Mouse (Mus musculus): ENCODE results near the gene Il12rb1. TPM values are rescaled to one million over a fixed set of nuclear protein-coding genes. Genes with fewer than 3 reads are reported as not detected.

Il12rb1 gene
- polyA plus RNA-seq, 1 experiment = 6.5 TPM

DNA sequence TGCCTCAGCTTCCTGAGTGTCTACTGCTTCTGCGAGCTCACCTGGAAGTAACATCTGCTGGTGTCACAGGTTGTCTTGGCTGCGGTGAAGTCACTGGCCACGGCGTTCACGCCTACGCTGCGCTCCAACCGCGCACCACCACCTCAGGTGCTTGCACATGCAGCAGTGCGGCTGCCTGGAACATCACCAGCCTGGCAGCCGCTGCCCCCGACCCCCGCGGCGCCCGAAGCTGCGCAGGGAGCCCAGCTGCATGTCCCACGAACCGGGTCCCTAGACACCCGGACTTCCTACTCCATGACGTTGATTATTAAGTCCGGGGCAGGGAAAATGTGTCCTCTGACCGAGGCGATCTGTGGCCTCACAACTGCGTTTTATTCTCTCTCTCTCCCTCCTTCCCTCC lies 34.2 kb downstream of the Il12rb1 start:
- Histone ChIP-seq H3K36me3 (ENCODE audit: control insufficient read depth, insufficient read depth) (no peaks in the 10 kb centered on the region), H3K4me2 (ENCODE audit: low read depth) (no peak overlapping the region), H3K27me3 (ENCODE audit: control insufficient read depth, insufficient read depth, insufficient read length) (no peaks in the 10 kb centered on the region), H3K4me3 (no peak overlapping the region), H3K79me2 (ENCODE audit: control insufficient read depth, insufficient read depth) (no peaks in the 10 kb centered on the region), H3ac (ENCODE audit: control insufficient read depth, insufficient read length) (no peak overlapping the region)
- TF ChIP-seq E2F4 (IDR thresholded peaks at IDR 0.05; ENCODE audit: insufficient read depth) (no peak), USF1 (IDR thresholded peaks at IDR 0.05; ENCODE audit: low read depth) (no peak), REST (IDR thresholded peaks at IDR 0.05; ENCODE audit: insufficient read depth, insufficient read length) (no peak), TCF3 (IDR thresholded peaks at IDR 0.05; ENCODE audit: insufficient read length, low read depth) (no peak), MYOG (IDR thresholded peaks at IDR 0.05; ENCODE audit: control insufficient read depth in 1 of 3, insufficient read depth in 1 of 3, insufficient read length in 2 of 3, low read depth in 2 of 3) (no peak), MYOD1 (IDR thresholded peaks at IDR 0.05; ENCODE audit: control insufficient read depth in 1 of 3, insufficient read length in 2 of 3, low read depth in 2 of 3) (no peak)

- H3K79me2 ChIP-seq (ENCODE audit: control insufficient read depth, insufficient read depth) = no peaks in the 10 kb centered on the region
- H3K4me3 ChIP-seq = no peak overlapping the region
- H3ac ChIP-seq (ENCODE audit: control insufficient read depth, insufficient read length) = no peak overlapping the region
- H3K36me3 ChIP-seq (ENCODE audit: control insufficient read depth, insufficient read depth) = no peaks in the 10 kb centered on the region
- no peak for TF ChIP-seq MAX (IDR thresholded peaks at IDR 0.05; ENCODE audit: low read depth)
- no peak for TF ChIP-seq MYOG (IDR thresholded peaks at IDR 0.05; ENCODE audit: control insufficient read depth in 1 of 3, insufficient read depth in 1 of 3, insufficient read length in 2 of 3, low read depth in 2 of 3)
- TF ChIP-seq POLR2AphosphoS2 (IDR thresholded peaks at IDR 0.05; ENCODE audit: insufficient read length, low read depth) = no peak
- no peak for TF ChIP-seq TCF3 (IDR thresholded peaks at IDR 0.05; ENCODE audit: insufficient read length, low read depth)
- TF ChIP-seq SRF (IDR thresholded peaks at IDR 0.05; ENCODE audit: control insufficient read depth, insufficient read length, low read depth) = no peak
- no peak for TF ChIP-seq MYOD1 (IDR thresholded peaks at IDR 0.05; ENCODE audit: control insufficient read depth in 1 of 3, insufficient read length in 2 of 3, low read depth in 2 of 3)
- H3K27me3 ChIP-seq (ENCODE audit: control insufficient read depth, insufficient read depth, insufficient read length) = no peaks in the 10 kb centered on the region
- H3K4me2 ChIP-seq (ENCODE audit: low read depth) = no peak overlapping the region
Measured at GRCm38 (mm10) chr8:70843214-70843773, 35.0 kb downstream of the Il12rb1 start.

GRCm38 (mm10) chr8:70843941-70844340 lies 35.7 kb downstream of the Il12rb1 start:
- no peaks in the 10 kb centered on the region for H3K27me3 ChIP-seq (ENCODE audit: control insufficient read depth, insufficient read depth, insufficient read length)
- H3ac ChIP-seq (ENCODE audit: control insufficient read depth, insufficient read length) = no peak overlapping the region
- H3K79me2 ChIP-seq (ENCODE audit: control insufficient read depth, insufficient read depth) = no peaks in the 10 kb centered on the region
- H3K4me3 ChIP-seq = no peak overlapping the region
- no peak overlapping the region for H3K4me2 ChIP-seq (ENCODE audit: low read depth)
- TF ChIP-seq USF1 (IDR thresholded peaks at IDR 0.05; ENCODE audit: low read depth) (no peak), TCF12 (IDR thresholded peaks at IDR 0.05; ENCODE audit: insufficient read depth, poor library complexity, severe bottlenecking) (no peak), SRF (IDR thresholded peaks at IDR 0.05; ENCODE audit: control insufficient read depth, insufficient read length, low read depth) (no peak), TCF3 (IDR thresholded peaks at IDR 0.05; ENCODE audit: insufficient read length, low read depth) (no peak), MYOD1 (IDR thresholded peaks at IDR 0.05; ENCODE audit: control insufficient read depth in 1 of 3, insufficient read length in 2 of 3, low read depth in 2 of 3) (no peak), REST (IDR thresholded peaks at IDR 0.05; ENCODE audit: insufficient read depth, insufficient read length) (no peak), CEBPB (IDR thresholded peaks at IDR 0.05; ENCODE audit: insufficient read depth, poor library complexity, severe bottlenecking) (no peak), MYOG (IDR thresholded peaks at IDR 0.05; ENCODE audit: control insufficient read depth in 1 of 3, insufficient read depth in 1 of 3, insufficient read length in 2 of 3, low read depth in 2 of 3) (no peak), E2F4 (IDR thresholded peaks at IDR 0.05; ENCODE audit: insufficient read depth) (no peak), MAX (IDR thresholded peaks at IDR 0.05; ENCODE audit: low read depth) (no peak), POLR2A (IDR thresholded peaks at IDR 0.05; ENCODE audit: insufficient read length, low read depth) (no peak), POLR2AphosphoS2 (IDR thresholded peaks at IDR 0.05; ENCODE audit: insufficient read length, low read depth) (no peak)
- no peaks in the 10 kb centered on the region for H3K36me3 ChIP-seq (ENCODE audit: control insufficient read depth, insufficient read depth)

GRCm38 (mm10) chr8:70844523-70844922 lies 36.3 kb downstream of the Il12rb1 start:
- Histone ChIP-seq H3K36me3 (ENCODE audit: control insufficient read depth, insufficient read depth) (no peaks in the 10 kb centered on the region), H3K27me3 (ENCODE audit: control insufficient read depth, insufficient read depth, insufficient read length) (no peaks in the 10 kb centered on the region), H3ac (ENCODE audit: control insufficient read depth, insufficient read length) (no peak overlapping the region), H3K79me2 (ENCODE audit: control insufficient read depth, insufficient read depth) (no peaks in the 10 kb centered on the region), H3K4me2 (ENCODE audit: low read depth) (no peak overlapping the region), H3K4me3 (no peak overlapping the region)
- TF ChIP-seq POLR2AphosphoS2 (IDR thresholded peaks at IDR 0.05; ENCODE audit: insufficient read length, low read depth) (peak; percentile 20), TCF12 (IDR thresholded peaks at IDR 0.05; ENCODE audit: insufficient read depth, poor library complexity, severe bottlenecking) (no peak), USF1 (IDR thresholded peaks at IDR 0.05; ENCODE audit: low read depth) (no peak), MYOD1 (IDR thresholded peaks at IDR 0.05; ENCODE audit: control insufficient read depth in 1 of 3, insufficient read length in 2 of 3, low read depth in 2 of 3) (no peak), CEBPB (IDR thresholded peaks at IDR 0.05; ENCODE audit: insufficient read depth, poor library complexity, severe bottlenecking) (no peak)

GRCm38 (mm10) chr8:70845108-70845507 lies 36.9 kb downstream of the Il12rb1 start:
- H3K4me3 ChIP-seq = no peak overlapping the region
- no peaks in the 10 kb centered on the region for H3K36me3 ChIP-seq (ENCODE audit: control insufficient read depth, insufficient read depth)
- H3ac ChIP-seq (ENCODE audit: control insufficient read depth, insufficient read length) = no peak overlapping the region
- no peaks in the 10 kb centered on the region for H3K79me2 ChIP-seq (ENCODE audit: control insufficient read depth, insufficient read depth)
- TF ChIP-seq POLR2A (IDR thresholded peaks at IDR 0.05; ENCODE audit: insufficient read length, low read depth) (no peak), E2F4 (IDR thresholded peaks at IDR 0.05; ENCODE audit: insufficient read depth) (no peak), USF1 (IDR thresholded peaks at IDR 0.05; ENCODE audit: low read depth) (no peak), TCF3 (IDR thresholded peaks at IDR 0.05; ENCODE audit: insufficient read length, low read depth) (no peak), TCF12 (IDR thresholded peaks at IDR 0.05; ENCODE audit: insufficient read depth, poor library complexity, severe bottlenecking) (no peak), POLR2AphosphoS2 (IDR thresholded peaks at IDR 0.05; ENCODE audit: insufficient read length, low read depth) (no peak), MYOD1 (IDR thresholded peaks at IDR 0.05; ENCODE audit: control insufficient read depth in 1 of 3, insufficient read length in 2 of 3, low read depth in 2 of 3) (no peak), CEBPB (IDR thresholded peaks at IDR 0.05; ENCODE audit: insufficient read depth, poor library complexity, severe bottlenecking) (no peak), MAX (IDR thresholded peaks at IDR 0.05; ENCODE audit: low read depth) (no peak), MYOG (IDR thresholded peaks at IDR 0.05; ENCODE audit: control insufficient read depth in 1 of 3, insufficient read depth in 1 of 3, insufficient read length in 2 of 3, low read depth in 2 of 3) (no peak), SRF (IDR thresholded peaks at IDR 0.05; ENCODE audit: control insufficient read depth, insufficient read length, low read depth) (no peak), REST (IDR thresholded peaks at IDR 0.05; ENCODE audit: insufficient read depth, insufficient read length) (no peak)
- H3K4me2 ChIP-seq (ENCODE audit: low read depth) = no peak overlapping the region
- H3K27me3 ChIP-seq (ENCODE audit: control insufficient read depth, insufficient read depth, insufficient read length) = no peaks in the 10 kb centered on the region

Measured in myocyte (in vitro differentiated cells).